Mouse (Mus musculus) heart, postnatal 10 days (tissue): ENCODE results near the gene Eps15. TPM values are rescaled to one million over a fixed set of nuclear protein-coding genes. Genes with fewer than 3 reads are reported as not detected.
A peak's percentile ranks its signal among the peaks of the same experiment; 100 is the strongest.
"Not testable (repeated sequence)": the region's sequence is repeated elsewhere in the genome, so short reads cannot be mapped to it uniquely, and the experiment has no call there.

Experiments used
- DNase-seq, 2 experiments: peaks; one replicate each; pipeline ENCODE4 v3.0.0; 2021
- intact Hi-C: fragments of 180-260 bp; cut with DNase I; formaldehyde crosslinking; loops from one replicate; pipeline ENCODE4 v1.15.1; 2025
- total RNA-seq, 2 experiments: library from RNA; stranded (reverse); gene quantifications; 2 replicates each; pipeline ENCODE4 v1.2.3; 2021

The Eps15 gene
- total RNA-seq, 2 experiments from 2014 or later, result 51.5 to 54.9 TPM

- intact Hi-C loops, result no loop called here
- no peak for DNase-seq
These were observed 114.4 kb downstream of the Eps15 start for GRCm38 (mm10) chr4:109394314-109395074.

DNA sequence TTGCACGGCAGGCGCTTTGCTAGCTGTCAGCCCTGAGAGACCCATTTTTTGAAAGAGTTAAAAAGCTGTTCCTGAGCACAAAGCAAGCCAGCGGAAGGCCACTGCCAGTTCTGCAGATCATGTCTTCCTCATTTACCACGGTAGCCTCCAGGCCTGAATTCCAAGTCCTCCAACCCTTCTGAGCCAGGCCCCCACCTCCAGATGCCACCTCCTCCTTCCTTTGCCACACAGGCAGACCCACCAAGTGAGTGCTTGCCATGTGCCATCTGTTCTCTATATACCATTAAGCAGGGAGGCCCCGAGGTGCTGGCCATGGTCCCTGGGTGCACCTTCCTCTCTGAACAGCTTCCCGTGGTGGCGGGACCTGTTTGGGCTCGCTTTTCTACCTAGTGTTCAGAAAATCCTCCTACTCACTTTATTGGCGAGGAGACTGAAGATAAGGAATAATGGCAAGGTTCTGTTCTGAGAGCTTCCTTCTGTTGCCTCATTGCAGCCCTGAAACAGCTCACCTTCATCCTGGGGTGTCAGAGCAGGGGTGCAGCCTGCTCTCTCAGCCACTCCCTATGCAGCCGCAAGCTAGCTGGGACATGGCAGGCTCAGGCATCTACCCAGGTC is 120.4 kb downstream of the Eps15 start:
- intact Hi-C loops, result no loop called here

DNA sequence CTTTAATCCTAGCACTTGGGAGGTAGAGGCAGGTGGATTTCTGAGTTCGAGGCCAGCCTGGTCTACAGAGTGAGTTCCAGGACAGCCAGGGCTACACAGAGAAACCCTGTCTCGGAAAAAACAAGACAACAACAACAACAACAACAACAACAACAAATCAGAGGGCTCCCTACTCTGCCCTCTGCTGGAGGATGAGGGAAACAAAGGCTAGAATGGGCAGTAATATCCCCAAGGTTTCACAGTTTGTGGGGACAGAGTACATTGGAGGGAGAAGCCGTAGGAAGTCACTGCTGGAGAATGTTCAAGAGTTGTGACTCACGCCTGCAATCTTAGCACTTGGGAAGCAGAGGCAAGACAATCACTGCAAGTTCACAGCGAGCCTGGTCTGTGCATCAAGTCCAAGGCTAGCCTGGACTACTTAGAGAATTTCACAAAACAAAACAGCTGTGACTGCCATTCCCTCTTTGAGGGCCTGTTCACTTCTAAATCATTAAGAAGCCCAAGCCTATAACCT is 121.2 kb downstream of the Eps15 start:
- no peak for DNase-seq
- intact Hi-C loops, result no loop called here

More for the DNA sequence above, 120.4 kb downstream of the Eps15 start:
- no peak for DNase-seq

- intact Hi-C loops, result not testable (repeated sequence)
These were observed 124.8 kb downstream of the Eps15 start for GRCm38 (mm10) chr4:109404908-109405307.

DNA sequence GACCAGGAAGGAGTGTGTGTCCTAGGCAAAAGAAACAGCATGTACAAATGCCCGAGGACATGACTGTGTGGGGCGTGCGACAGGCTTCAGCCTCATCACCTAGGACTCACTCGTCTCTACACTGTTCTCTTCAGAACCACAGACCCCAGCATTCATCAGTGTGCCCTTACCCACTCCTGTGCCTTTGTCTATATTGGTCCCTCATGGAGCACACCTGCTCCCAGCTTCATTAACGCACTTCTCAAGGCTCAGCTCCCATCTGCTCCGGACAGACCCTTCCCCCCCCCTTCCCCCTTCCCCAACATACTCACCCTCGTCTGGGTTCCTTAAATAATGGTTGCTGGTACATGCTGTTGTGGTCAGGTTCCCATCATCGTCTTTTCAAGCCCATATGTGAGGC is 125.3 kb downstream of the Eps15 start:
- no peak for DNase-seq
- intact Hi-C loops, result no loop called here

More at GRCm38 (mm10) chr4:109404908-109405307, 124.8 kb downstream of the Eps15 start:
- DNase-seq, result not testable (repeated sequence)

DNA sequence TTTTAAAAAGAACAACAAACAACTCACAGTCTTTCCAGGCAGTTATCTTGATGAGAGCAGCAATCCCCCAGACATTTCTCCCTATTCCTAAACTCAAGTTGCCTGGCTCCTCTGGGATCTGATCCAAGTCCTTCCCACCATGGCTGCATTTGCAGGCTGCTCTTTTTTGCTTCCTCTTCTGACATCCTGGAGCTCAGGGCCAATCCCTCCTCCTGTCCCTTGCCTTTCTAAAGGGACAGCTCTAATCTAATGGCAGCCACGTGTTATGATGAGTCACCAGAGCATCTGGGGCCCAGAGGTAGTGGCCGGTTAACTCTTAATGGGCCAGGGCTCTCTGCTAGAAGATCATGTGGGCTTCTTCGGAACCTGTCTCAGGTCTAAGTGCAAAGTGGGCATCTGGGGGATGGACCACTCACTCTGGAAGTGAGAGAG is 126.0 kb downstream of the Eps15 start:
- DNase-seq, result peak; percentile 87 to 89
- intact Hi-C loops, result no loop called here

DNA sequence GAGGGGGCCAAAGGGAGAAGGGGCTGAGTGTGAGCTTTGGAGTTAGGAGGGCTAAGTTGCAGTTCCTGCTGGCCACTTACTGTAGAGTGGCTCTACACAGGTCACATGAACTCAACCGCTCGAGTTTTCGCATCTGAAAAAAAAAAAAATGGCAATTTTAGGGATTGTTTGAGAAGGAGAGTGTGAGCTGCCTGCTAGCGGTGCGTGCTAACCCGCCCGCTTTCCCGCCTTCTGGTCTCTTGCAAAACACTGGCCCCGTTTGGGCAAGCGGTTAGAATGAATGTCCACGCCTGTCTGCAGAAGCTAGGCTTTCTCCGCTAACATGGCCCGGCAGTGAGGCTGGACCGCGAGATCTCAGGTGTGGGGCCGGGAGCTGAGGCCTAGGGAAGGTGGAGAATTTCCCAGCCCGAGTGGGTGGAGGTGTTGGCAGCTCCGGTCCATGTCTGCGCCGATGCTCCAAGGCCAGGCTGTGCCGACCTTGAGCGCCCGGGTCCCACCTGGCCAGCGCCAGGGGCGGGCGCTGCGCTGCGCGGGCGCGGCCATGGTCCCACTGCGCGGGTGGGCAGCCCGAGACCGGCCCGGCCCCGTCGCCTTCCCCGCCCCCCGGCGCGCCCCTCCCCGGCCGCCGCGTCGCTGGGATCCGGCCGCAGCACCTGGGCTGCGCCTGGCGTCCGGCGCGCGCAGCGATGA is 126.6 kb downstream of the Eps15 start, which contains the start of gene Ttc39a:
TSS of gene Ttc39a (plus strand) at position 138 of the 690 bp plus-strand sequence.
- peak; percentile 59 to 63 for DNase-seq
- intact Hi-C loops, result no loop called here

GRCm38 (mm10) chr4:109407176-109407520 is 127.1 kb downstream of the Eps15 start:
- intact Hi-C loops, result no loop called here
- no peak for DNase-seq

DNA sequence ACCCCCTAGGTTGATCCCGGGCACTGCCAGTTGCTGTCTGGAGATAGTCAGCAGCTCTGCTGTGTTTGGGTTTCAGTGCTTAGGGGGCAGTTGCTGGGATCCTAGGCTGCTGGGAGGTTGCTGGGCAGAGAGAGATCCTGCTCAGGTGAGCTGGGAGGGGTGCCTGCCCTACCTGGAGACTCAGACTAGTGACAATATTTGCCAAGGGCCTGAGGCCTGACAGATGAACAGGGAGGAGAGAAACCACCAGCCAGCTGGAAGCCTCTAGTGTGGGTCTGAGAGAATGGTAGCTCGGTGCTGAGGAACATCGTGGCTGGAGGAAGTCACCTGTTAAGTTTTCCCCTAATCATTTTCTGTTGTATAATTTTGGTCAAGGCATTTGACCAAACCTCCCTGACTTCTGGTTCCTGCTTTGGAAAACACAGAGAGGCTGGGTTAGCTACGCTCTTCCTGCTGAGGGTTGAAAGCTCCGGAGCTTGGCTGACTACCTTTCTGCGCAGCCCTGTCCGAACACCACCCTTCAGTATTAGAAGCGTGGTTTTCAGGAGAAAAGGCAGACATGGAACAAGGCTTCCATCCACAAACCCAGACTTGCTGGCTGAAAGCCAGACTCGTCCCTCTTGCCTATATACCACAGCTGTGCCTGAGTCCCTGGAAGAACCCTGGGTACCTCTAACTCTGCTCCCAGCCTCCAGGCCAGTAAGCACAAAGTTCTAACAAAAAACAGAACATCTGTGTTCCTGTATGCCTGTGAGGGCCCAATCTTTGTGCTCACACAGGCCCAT is 127.8 kb downstream of the Eps15 start:
- intact Hi-C loops, result no loop called here
- DNase-seq, result no peak

- intact Hi-C loops, result no loop called here
- DNase-seq, result no peak
These were observed 130.8 kb downstream of the Eps15 start for GRCm38 (mm10) chr4:109410681-109411376.

DNA sequence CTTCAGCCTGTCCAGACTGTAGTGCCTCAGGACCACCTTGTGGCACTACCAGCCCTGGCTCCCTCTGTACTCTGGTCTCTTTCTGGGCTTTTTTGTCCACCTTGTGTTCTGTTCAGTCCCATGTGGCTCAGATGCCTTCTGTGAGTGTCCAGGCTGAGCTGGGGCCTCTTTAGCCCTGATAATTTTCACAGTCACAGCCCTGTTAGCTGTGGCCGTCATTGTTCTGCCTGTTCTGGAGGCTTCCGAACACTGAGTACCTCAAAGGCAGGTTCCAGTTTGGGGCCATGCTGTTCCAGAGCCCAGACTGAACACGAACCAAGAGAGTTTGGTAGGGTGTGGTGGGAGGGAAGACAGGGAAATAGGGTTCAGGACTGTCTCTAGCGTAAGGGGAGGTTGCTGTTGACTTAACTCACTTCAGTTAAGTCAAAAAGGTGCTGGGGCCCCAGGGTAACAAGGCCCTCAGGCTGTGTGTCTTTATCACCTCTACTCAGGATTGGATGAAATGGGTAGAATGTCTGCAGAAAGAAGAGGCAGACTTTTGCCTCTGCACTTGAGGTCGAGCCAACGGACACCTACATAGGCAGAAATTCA is 131.4 kb downstream of the Eps15 start:
- intact Hi-C loops, result no loop called here
- DNase-seq, result no peak

DNA sequence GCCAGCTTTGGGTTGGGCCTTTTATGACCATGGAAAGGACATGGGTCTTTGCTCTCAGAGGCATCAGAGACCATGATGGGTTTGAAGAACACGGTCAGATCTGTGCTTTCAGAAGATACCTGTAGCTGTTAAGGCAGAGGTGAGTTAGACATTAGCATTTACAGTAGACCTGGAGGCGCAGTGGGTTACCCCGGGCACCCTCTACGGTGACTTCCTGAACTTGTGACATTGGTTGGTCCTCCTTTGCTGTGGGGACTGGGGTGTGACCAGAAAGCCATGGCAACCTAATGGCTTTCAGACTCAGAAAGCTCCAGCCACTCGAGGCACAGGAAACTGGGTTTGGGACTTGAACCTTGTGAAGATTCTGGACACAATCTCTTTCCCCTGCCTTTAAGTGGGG is 132.2 kb downstream of the Eps15 start:
- intact Hi-C loops, result no loop called here
- DNase-seq, result no peak

- DNase-seq, result no peak
- intact Hi-C loops, result no loop called here
These were observed 137.9 kb downstream of the Eps15 start for GRCm38 (mm10) chr4:109417998-109418397.

DNA sequence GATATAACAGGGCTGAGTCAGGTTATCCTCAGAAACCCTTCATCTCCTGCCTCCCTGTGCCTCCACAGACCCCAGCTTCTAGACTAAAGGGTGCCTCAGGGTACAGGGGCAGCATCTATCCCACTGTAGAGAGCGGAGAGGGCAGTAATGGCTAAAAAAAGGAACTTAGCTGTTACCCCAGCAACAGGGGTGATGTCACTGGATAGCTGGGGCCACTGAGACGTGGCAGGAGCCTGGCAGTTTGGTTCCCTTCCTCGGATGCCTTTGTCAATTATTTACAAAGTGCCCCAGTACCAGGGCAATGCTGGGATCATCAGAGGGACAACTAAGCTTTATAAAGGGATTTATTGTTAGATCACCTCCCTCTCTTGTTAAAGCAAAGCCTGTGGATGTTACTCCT is 138.9 kb downstream of the Eps15 start:
- DNase-seq, result no peak
- intact Hi-C loops, result no loop called here

DNA sequence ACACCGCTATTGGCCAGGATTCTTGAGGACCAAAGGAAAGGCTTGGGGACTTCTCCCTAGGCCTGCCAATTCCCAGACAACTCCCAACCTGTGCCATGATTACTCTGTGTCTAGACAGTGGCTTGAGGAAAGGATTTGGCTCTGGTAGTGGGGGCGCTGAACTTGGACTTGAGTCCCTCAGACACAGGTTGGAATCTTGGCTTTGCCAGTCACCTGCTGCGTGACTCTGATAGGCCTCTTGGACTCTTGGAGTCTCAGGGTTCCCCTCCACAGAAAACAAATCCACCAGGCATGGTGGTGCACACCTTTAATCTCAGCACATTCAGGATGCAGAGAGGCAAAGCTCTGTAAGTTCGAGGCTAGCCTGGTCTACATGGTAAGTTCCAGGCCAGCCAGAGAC is 139.5 kb downstream of the Eps15 start:
- intact Hi-C loops, result no loop called here
- no peak for DNase-seq

DNA sequence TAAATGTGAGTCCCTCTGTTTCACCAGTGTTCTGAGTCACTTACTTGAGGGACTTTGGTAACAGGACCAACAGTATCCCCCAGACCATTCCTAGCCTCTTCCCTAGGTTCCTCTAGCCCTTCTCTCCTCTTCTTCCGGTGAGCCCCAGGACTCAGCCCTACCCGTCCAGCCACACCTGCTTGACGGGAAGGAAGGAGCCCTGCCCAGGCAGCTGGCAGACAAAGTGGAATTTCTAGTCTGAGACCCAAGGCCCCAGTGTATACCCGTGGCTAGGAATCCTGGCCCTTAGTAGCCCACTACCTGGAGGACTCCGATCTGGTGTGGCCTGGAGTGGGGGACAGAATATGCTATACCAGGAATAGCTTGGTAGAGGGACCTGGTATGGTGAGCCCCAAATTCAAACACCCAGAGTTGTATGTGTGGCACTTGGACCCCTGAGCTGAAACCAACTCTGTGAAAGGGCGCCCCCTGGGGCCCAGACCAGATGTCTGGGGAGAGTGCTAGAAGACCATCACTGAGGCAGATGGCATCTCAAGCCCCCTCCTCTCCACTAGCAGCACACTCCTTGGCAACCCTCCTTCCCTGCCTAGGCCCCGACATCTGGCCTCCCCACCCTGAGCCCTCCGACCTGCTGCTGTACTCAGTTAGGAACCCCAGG is 140.2 kb downstream of the Eps15 start:
- intact Hi-C loops, result no loop called here
- DNase-seq, result no peak

DNA sequence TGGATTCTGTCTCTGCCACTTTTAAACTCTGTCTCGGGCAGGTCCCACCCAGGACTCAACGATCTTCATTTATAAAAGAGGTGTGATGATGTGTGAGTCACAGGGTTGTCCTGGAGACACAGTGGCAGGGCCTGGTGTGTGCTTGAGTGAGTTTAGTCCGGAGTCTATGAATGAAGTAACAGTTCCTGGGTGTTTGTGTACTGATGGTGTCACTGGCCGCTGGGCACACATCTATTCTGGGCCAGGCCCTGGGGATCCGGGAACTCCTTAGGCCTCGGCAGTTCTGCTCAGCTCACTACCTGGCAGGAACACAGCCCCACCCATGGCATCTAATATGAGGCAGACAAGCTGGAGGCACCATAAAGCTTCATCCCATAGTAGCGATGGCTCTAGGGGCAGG is 141.5 kb downstream of the Eps15 start:
- no peak for DNase-seq
- intact Hi-C loops, result no loop called here

DNA sequence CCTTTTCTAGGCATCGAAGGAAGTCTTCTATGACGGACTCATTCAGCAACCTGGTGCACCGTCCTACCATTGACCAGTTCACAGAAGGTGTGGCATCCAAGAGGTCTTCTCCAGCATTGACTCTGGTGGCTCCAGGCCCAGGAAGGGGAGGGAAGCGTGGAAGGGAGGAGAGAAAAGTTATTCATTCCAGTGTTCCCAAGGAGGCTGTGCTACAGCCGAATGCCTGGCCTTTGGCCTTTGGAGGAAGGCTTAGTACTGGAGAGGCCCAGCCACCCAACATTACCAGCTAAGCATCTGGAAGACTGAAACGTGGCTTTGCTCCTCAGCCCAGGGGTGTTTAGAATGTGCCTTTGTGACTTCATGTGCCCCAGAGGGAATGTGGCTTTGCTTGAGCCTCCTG is 142.4 kb downstream of the Eps15 start:
- intact Hi-C loops, result no loop called here
- no peak for DNase-seq

DNA sequence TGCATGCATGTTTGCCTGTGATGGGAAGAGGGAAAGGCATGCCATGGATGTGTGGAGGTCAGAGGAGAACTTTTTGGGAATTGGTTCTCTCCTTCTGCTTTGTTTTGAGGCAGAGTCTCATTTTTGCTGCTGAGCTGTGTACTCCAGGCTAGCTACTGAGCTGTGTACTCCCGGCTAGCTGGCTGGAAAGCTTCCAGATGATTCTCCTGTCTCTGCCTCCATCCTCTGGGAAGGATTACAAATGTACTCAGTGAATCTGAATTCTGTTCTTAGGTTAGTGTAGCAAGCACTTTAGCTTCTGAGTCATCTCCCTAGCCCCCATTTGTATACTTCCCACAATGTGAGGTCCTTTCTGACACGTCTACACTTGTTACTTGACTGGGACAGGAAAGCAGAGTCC is 143.4 kb downstream of the Eps15 start:
- no peak for DNase-seq
- intact Hi-C loops, result no loop called here
